Mouse (Mus musculus): ENCODE measurements at regions not wholly inside any gene's neighbourhood (a gene's known extent, or its start where the extent isn't known, plus 50 kb on each side); places are given as distances from the start of the nearest gene placed in this dataset.

DNA sequence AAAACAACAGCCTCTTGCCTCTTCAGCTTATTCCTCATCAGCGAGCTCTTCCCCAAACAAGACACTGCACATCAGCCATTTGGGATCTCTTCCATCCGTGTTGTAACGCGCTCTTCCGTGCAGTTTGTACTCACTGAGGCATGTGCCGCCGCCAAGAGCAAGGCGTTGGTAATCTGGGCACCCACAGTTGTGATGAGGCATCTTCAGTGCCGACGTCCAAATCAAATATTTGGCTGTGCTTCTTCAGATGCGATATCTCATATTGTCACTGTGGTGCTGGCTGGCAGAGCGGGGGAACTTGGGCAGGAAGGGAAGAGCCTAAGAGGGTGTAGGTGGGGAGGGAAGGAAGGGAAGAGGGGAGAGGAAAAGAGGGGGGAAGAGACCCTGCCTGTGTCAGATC, 439.2 kb downstream of the Tmem182 start:
- DNase-seq (ENCODE audit: low spot score in 2 of 2) = no peak

DNA sequence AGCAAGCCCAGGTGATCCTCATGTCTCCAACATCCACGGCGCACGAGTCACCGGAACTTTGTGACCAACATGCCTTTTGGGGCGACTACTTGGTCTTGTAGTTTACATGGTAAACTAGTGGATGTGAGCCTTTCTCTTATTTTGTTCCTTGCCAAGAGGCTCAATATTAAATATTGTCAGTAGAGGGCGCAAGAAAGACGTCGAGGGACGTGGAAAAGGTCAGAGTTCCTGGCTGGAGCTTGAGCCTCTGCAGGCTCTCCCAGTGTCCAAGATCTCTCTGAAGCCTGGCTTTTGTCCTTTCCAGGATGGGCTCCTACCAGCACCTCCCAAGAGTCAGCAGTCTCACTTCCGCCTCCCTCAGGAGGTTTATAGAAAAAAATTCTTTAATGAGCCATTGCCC, 458.8 kb downstream of the Tmem182 start:
- DNase-seq (ENCODE audit: low spot score in 2 of 2) = no peak

DNA sequence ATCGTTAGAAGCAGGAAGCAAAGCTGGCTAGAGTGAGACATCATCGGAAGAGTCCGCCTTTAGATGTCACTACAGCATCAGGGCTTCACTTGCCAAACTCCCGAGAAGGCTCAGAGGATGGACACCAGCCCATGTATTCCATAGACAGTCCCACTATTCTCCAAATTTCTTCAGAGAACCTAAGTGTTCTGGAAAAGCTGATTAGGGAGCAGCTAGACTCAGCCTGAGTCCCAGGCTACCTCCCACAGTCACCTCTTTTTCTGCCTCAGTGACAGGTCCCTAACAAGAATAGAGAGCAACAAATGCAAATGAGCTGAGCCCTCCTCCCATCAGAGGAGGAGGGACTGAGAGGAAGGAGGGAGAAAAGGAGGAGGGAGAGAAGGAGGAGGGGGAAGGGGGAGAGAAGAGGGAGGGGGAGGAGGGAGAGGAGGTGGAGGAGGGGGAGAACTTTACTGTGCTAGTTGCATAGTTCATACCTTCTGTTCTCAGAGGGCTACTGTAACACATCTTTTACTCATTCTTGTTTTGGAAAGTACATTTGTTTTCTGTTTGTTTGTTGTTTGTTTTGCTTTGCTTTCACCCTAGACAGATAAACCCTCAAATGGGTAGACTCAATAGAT, 465.8 kb downstream of the Tmem182 start:
- no peak for DNase-seq (ENCODE audit: low spot score in 2 of 2)

DNA sequence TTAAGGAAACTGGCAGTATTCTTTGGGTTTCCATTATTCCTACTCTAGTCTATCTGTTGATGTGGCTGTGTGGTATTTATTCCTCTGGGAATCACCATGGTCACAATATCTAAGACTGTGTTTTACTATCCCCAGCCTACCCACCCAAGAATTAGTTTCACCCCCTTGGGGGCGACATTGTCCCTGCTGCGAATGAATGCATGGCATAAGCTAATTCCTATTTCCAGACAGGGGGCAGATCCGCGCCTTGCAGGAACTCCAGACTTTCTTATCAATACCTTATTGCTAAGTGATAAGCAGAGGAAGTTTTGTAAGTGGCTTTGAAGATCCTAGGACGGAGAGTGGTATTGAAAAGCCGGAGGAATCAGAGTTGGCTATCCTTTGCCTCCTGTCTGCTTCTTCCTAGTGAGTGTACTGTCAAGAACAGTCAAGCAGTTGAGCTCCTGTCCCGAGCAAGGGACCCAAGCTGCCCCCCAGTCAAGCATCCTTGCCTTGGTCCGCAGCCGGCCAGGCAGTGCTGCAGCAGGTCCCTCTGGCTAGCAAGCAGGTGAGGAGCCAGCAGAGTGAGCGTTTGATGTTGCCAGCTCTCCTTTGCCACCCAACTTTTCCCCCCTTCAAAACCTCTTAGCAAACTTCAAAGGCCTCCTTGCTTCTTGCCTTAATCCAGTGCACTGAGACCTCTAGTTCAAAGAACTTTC, 469.3 kb downstream of the Tmem182 start:
- no peak for DNase-seq (ENCODE audit: low spot score in 2 of 2)

DNA sequence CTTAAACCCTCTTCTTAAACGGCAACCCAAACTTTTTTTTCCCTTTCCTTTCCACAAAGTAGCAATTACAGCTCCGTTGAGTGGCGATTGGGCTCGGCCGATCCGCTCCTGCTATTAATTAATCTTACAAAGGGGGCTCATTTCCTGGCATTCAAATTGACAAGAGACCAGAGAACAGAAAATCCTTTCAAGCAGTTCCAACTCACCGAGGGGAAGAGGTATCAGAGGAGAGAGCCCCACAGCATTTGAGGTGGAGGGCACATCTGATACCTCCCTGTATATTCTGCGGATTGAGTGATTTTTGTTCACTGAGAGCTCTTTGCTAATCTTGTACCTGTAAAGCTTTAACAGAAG, 469.8 kb downstream of the Tmem182 start:
- no peak for DNase-seq (ENCODE audit: low spot score in 2 of 2)

DNA sequence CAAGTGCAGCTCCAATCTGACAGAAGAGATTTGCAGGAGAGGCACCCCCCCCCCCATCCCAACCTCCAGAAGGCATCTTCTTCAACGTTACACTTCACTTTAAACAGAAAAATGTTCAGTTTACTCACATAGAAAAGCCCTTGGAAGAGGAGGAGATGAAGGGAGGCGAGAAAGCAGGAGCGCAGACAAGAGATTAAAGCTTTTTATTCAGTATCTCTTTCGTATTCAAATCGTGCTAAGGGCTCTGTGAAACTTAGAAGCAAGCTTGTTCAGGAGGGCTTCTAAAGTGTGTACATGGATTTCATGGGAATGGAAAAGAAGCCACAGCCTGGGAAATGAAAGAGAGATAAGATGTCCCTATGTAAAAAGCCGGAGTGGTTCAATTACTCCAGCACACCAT, 470.2 kb downstream of the Tmem182 start:
- no peak for DNase-seq (ENCODE audit: low spot score in 2 of 2)

DNA sequence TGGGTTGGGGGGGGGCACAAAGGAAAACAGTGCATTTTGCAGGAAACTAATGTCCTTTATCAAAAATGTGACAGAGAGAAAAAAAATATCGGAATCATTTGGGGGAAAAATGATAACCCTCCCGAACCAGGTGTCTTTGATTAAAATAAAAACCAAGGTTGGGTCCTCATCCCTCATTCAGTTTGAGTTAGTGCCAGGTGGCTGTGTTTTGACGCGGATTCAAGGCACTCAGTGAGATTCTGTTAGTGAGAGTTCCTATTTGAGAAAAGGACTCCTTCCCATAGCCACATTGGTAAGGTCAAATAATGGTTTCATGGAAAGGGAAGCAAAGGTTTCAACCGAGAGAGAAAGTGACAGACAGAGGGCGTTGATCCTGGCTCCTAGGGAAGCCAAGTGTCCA, 470.9 kb downstream of the Tmem182 start:
- no peak for DNase-seq (ENCODE audit: low spot score in 2 of 2)

DNA sequence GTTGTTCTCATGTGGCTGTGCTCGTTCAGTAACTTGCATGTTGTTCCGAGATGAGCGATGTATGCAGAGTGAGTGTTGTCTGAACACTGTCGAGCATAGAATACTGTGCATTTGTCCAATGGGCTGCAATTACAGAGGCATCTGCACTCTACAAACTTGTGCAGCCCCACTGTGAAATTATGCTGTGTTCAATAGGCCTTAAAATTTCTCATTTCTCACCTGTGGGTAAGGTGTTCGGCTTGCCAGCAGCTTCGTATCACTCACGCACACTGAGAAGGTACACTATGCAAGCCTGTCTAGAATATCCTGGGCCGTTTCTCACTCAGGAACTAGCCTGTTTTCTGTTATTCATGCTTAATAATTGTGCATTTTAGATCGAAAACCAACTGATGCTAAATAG, 479.8 kb downstream of the Tmem182 start:
- no peak for DNase-seq (ENCODE audit: low spot score in 2 of 2)

DNA sequence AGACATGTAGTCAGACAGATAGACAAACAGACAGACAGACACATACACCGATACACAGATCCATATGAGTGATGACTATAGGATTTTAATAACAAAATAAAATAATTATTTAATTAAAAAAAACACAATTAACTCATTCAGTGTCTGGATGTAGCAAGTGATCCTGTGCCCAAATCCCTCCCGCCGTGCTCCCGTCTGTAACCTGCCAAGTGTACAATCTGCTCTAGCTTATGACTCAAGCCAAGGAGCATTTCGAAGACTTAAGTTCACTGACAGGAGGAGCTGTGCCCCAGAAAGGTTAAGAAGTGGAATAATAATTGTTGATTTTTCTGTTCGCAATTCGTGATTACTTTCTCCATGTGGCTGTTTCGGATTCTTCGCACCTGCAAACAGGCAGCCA, 480.8 kb downstream of the Tmem182 start:
- DNase-seq (ENCODE audit: low spot score in 2 of 2) = no peak

DNA sequence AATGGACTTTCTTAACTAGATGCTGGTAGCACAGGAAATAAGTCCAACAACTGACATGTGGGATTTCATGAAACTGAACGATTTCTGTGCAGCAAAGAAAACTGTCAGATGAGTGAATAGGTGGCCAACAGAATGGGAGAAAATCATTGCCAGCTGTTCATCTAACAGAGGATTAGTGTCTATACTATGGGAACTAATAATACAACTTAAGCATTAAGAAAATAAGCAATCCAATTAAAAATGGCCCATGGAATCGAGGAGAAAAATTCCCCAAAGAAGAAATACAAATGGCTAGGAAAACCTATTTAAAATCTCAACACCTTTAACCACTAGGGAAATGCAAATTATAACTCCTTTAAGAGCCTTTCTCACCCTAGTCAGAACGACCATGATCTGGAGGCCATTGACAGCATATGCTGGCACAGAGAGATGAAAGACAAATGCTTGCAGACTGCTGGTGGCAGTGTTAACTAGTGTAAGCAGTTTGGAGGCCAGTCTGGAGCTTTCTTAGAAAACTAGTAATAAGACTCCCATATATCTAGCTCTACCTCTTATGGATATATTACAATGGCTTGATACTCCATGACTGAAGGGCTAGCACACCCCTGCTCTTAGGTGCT, 521.6 kb downstream of the Tmem182 start:
- no peak for DNase-seq (ENCODE audit: low spot score in 2 of 2)

DNA sequence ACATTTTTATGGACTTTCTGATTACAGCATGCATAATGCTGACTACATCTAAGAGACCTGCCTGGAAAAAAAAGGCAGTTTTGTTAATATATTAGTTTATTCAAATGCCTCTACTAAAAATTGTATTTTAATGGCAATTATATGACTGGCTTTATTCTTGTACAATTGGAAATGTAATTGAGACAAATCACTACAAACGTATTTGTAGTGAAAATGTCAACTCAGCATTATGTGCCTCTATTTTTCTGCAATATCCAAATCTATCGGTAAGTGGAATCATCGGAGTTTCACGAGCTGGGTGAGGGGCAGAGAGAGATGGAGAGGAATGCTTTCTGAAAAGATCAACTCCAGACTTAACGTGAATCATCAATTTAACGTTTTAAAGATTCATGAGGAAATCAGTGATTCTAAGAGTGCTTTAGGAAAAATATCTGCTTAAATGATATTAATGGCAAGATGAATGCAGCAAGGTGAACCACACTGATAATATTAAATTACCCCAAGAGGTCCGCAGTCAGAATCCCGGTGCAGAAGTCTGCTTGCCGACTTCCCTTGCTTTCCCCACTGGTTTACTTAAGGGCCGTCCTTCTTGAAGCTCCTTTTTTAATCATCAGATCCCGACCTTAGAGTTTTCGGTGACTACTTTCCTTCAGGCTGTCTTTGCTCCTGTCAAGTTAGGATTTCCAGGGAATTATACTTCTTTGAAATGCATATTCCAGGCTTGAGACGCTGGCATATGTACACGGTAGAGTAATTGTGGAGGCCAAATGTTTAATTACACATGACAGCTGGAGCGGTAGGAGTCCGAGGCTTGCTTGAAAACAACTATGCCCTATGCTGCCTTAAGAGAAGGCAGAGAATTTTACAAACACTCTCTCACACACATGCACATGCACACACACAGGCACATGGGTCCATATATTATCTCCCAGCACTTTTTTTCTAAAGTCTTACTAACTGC, 544.7 kb downstream of the Tmem182 start:
- no peak for DNase-seq (ENCODE audit: low spot score in 2 of 2)

DNA sequence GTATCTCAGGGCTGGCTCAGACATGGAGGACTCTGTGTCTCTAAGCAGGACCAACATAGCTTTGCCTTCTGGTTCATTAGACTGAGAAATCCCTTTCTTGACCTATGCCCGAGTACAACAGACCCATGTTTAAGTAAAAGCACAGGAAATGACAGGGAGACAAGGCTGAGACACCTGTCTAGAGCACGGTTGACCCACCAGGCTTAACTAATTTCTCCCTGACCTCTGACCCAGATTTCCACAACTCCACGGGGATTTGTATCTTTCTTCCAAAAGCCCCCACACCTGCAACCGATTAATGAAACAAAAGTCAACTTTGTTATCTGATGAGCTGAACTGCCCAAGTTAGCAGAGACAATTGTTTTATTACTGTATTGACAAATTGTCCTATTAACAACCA, 553.7 kb downstream of the Tmem182 start:
- DNase-seq (ENCODE audit: low spot score in 2 of 2) = no peak

DNA sequence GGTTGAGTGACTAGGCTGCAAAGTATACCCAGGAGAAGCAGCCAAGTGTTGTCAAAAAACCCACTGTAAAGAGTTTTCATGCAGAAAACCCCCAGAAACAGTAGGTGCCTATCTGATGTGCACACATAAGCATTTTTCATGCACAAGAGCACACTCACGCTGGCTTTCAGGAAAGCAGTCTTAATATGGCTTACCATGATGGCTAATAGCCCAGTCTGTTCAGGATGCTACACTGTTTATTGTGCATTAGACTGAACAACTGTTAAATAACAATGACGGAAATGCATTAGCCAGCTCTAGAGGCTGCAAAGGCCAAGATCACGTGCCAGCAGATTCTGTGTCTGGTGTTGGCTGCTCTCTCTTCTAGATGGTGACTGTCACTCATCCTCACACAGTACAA, 556.1 kb downstream of the Tmem182 start:
- no peak for DNase-seq (ENCODE audit: low spot score in 2 of 2)

DNA sequence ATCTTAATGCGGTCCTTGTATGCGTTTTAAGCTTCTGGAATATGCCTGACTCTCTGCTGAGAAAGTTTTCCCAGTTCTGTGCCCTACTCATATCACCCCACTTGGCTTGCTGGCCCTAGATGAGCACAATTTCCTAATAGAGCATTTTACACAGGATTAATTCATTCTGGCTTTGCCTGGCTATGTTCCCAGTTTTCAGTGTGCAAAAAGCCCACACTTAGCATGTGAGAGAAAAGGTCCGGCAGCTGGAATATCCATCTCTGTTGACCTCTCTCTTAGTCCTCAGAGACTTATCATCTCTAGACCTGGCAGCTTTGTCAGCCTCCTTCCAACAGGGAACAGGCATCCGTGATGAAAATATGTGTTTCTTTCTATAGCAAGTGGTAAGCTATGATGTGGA, 574.6 kb downstream of the Tmem182 start:
- DNase-seq (ENCODE audit: low spot score in 2 of 2) = no peak

DNA sequence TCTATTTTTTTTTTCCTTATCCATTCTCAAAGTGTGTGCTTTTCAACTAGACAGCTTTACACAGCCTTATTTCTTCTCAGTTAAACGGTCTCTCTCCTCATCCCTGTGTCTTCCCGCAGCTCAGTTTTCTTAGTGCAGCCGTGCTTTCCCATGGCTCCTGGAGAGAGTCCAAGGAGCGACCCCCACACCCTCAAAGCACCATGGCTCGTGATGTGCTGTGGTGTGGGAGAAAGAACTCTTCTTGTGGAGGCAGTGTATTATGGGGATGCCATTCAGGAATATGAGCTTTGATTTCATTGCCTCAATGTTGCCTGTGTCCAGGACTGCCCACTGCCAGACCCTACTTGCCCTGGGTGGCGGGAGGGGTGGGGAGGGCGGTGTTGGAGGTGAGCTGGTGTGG, 576.1 kb downstream of the Tmem182 start:
- DNase-seq (ENCODE audit: low spot score in 2 of 2) = no peak

DNA sequence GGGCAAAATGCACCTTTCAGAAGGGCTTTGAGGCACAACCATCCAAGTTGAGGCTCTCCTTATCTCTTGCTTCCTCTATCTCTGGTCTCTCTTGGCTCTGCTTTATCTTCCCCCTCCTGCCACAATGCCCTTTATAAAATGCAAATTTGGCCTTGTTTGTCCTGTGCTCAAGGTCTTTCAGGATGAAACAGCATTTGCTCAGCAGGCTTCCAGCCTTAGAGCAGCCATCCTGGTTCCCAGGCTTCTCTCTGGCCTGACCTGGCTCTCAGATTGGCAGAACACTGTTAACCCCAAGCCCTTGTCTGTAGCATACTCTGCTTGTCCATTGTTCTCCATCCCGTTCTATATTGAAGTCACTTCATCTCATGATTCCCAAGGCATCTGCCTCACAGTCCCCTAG, 579.3 kb downstream of the Tmem182 start:
- no peak for DNase-seq (ENCODE audit: low spot score in 2 of 2)

DNA sequence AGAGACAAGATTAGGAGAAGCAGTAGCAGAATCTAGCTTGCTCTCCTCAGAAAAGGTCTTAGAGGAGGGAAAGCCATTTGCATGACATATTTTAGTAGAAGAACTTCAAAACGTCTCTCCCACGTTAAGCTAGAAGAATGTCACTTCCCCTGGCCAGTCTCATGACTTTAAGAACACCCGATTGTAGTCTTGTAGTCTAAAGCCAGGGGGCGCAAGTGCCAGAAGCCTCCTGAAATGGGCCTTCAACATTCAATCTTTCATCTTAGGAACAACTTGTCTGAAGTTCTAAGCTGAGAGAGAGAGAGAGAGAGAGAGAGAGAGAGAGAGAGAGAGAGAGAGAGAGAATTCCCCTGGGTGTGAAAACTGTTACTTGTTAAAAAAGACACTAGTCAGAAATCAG, 581.0 kb downstream of the Tmem182 start:
- DNase-seq (ENCODE audit: low spot score in 2 of 2) = no peak

DNA sequence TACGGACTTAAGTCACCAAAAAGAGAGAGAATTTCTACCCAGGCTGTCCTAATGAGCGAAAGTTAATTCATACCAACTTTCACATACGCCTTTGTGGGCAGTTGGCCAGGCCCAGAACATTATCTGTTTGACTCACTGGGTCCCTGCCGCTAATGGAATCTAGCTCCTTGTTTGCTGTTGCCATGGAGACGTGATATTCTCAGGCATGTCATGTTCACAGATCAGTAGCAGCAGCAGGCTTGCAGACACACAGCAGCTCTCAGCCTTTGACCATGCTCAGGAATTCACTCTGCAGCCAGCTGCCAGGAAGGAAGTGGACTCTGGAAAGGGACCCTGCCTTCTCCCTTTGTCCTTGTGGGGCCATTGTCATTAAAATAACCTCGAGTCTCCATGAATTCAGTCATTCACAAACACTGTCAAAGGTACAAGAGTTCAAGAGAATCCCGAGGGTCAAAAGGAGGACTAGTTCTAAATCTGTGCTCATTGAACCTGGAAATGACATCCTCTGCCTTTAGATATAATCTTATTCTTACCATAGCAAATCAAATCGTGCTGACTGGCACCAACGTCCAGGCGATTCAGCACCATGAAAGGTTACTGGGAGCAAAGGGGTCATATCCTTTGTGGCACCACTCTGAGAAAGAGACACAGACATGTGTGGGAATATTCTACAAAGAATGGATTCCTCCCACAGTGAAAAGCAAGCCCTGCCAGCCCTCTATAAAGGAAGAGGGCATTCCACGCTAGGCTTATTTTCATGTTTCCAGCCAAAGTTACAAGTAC, 584.9 kb downstream of the Tmem182 start:
- peak in 1 of 2 experiments; percentile 37 for DNase-seq (ENCODE audit: low spot score in 2 of 2)

DNA sequence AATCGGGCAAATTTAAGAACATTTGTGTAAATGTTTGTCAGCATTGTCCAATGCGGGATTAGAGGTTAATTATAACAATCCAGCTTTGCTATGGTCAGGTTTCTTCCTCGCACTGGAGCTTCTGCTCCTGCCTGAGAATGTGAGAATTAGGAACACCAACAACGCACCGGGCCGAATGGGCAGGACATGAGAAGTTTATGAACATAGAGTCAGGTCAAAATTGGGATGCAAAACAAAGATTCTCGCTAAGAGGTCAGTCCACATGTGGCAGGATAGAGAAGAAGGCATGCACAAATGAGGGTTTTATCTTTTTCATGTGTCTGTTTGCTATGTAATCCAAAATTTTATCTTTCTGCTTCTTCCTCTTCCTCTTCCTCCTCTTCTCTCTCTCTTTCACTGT, 585.7 kb downstream of the Tmem182 start:
- DNase-seq (ENCODE audit: low spot score in 2 of 2) = no peak

DNA sequence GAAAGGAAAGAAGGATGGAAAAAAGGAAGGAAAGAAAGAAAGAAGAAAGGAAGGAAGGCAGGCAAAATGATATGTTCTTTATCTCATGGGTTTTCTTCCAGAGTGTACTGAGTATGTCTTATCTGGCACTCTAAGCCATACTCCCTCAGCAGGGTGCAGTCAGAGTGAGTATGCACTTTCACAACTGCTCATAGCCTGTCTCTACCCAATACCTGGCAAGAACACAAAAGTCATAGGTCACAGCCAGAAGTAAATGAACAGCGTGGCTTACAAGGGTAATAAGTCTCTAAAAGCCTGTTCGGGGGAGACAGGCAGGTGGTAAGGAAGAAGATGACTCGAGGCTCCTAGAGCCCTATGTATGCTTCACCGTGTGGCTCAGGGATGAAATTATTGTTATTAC, 587.9 kb downstream of the Tmem182 start:
- DNase-seq (ENCODE audit: low spot score in 2 of 2) = no peak

DNA sequence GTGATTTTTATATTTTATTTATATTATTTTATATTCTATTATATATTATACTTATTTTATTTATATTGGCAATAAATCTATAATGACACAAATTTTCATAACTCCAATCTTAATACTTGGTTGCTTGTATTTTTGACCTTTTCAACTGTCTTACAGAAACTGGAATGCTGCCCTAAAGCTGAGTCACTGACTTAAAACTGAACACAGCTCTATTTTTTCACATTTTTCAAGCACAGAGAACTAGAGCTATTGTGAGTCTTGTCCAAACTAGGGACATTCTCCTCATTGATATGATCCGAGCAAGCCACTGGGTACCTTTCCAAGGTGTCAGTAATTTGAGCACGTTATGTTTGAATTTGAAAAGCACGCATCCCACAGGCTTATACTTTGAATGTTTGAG, 589.7 kb downstream of the Tmem182 start:
- no peak for DNase-seq (ENCODE audit: low spot score in 2 of 2)

All from gastrocnemius, postnatal 4 days (tissue).